Mouse (Mus musculus) G1E (cell line): ENCODE measurements around the gene Sft2d2.

ENCODE experiments used
- CTCF ChIP-seq: IDR thresholded peaks from 2 replicates; pipeline ENCODE4 v1.5.1; 2012; ENCODE audit warnings: low read depth, low read length, inconsistent platforms, mixed read lengths
- GATA1 ChIP-seq: IDR thresholded peaks from 2 replicates; pipeline ENCODE4 v1.6.1; 2012; ENCODE audit warnings: borderline replicate concordance, low read length, inconsistent platforms, mixed read lengths
- GATA2 ChIP-seq: IDR thresholded peaks from 2 replicates; pipeline ENCODE4 v1.6.1; 2012; ENCODE audit warnings: low read depth, low read length, inconsistent platforms, borderline replicate concordance
- POLR2AphosphoS5 ChIP-seq: IDR thresholded peaks from 2 replicates; pipeline ENCODE4 v1.6.1; 2012; ENCODE audit warnings: low read depth, low read length, inconsistent platforms; ENCODE audit not compliant: insufficient replicate concordance
- TAL1 ChIP-seq: conservative IDR thresholded peaks from 2 replicates; pipeline ENCODE4 v1.6.1; 2012; ENCODE audit warnings: low read depth, low read length, inconsistent platforms, mixed read lengths

DNA sequence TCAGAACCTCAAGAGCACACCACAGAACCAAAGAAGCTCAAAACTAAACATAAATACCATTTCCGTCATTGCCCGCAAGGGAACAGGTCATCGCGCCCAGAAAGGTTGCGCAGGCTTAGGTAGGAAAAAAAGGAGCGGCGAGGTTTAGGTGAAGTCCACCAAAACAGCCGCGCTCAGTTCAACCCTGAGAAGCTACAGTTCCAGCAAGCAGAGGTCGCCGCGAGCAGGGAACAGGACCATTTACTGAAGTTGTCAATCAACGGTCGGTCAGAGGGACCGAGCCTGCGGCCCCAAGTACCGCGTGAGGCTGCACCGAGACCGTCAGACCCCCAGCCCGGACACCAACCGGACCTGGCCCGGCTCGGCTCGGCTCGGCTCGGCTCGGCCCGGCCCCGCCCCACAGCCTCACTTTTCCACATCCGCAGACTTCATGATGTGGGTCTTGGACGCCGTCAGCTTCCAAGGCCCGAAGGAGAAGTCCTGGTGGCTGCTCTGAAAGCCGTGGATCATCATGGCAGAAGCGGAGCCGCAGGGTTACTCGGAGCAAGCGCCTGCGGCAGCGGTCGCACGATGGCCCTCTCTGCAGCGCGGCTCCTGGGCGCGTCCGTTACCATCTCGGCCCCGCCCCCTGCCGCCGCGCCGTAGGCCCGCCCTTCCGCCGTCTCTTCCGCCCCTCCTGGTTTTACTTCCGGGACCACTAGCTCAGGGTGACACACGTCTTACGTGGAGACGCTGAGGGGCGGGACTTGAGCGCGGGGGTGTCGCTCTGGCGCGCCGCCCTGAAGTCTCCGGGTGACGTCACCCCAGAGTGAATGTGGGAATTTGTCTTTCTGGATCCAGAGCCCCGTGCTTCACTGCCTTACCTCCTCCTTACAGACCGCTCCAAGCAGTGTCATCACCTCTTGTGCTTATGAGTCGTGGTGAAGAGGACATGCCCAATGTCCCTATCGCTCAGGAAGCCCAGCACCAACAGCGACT, 42.4 kb upstream of the Sft2d2 start, which contains the start of gene Tiprl:
- TF ChIP-seq GATA1, result no peak
- TF ChIP-seq CTCF, result no peak
- TF ChIP-seq POLR2AphosphoS5, result no peak
- TF ChIP-seq GATA2, result no peak
- no peak for TF ChIP-seq TAL1
